Mouse (Mus musculus): Measurements from ENCODE around the gene Gm5129. TPM values are rescaled to one million over a fixed set of nuclear protein-coding genes. Genes with fewer than 3 reads are reported as not detected.

Gm5129 gene
- polyA plus RNA-seq, 1 experiment from 2014 or later: not detected

DNA sequence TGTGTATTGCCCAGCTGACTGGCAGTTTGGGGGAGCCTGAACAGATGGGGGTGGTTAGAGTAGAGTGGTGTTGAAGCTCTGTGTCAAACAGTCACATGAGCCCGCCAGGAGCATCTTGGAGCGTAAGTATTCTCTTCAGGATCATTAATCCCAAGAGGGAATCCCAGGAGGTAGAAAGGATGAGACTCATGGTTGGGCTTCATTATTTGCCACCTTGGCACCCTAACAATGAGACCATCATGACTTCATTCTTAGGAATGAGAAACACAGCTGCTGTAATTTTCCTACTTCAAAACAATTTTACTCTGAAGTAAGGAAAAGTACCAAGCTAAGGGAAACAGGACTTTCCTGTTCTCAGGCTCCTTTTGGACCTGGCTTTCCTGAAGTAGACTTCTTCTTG lies 10.4 kb downstream of the Gm5129 start:
- Histone ChIP-seq H3K27me3 (no peaks in the 10 kb centered on the region), H3K4me3 (replicated peaks) (no peak overlapping the region), H3K36me3 (replicated peaks) (no peaks in the 10 kb centered on the region), H3K9ac (no peak overlapping the region), H3K4me1 (replicated peaks) (no peaks in the 10 kb centered on the region), H3K4me2 (no peak overlapping the region), H3K27ac (replicated peaks) (no peak overlapping the region), H3K9me3 (replicated peaks) (no peaks in the 10 kb centered on the region)
- no peak for ATAC-seq (ENCODE audit: insufficient read depth)
- WGBS (ENCODE audit: insufficient replicate concordance): 79% methylated on average over 2 of the region's 2 CpGs

- no peaks in the 10 kb centered on the region for H3K4me1 ChIP-seq (replicated peaks)
- no peak overlapping the region for H3K27ac ChIP-seq (replicated peaks)
- H3K9me3 ChIP-seq (replicated peaks): no peaks in the 10 kb centered on the region
- no peaks in the 10 kb centered on the region for H3K36me3 ChIP-seq (replicated peaks)
- WGBS (ENCODE audit: insufficient replicate concordance): 29% methylated on average over 1 of the region's 1 CpGs
- H3K27me3 ChIP-seq: no peaks in the 10 kb centered on the region
- H3K4me2 ChIP-seq: no peak overlapping the region
- no peak overlapping the region for H3K4me3 ChIP-seq (replicated peaks)
- no peak overlapping the region for H3K9ac ChIP-seq
- ATAC-seq (ENCODE audit: insufficient read depth): no peak
These were observed 14.6 kb downstream of the Gm5129 start for GRCm38 (mm10) chr5:29721159-29721558.

- Histone ChIP-seq H3K4me2 (no peak overlapping the region), H3K9ac (no peak overlapping the region), H3K4me3 (replicated peaks) (no peak overlapping the region), H3K9me3 (replicated peaks) (no peaks in the 10 kb centered on the region), H3K27ac (replicated peaks) (no peak overlapping the region), H3K27me3 (no peaks in the 10 kb centered on the region), H3K36me3 (replicated peaks) (no peaks in the 10 kb centered on the region), H3K4me1 (replicated peaks) (no peaks in the 10 kb centered on the region)
- ATAC-seq (ENCODE audit: insufficient read depth): no peak
- WGBS (ENCODE audit: insufficient replicate concordance): 28% methylated on average over 1 of the region's 1 CpGs
These were observed 22.8 kb downstream of the Gm5129 start for GRCm38 (mm10) chr5:29712906-29713305.

DNA sequence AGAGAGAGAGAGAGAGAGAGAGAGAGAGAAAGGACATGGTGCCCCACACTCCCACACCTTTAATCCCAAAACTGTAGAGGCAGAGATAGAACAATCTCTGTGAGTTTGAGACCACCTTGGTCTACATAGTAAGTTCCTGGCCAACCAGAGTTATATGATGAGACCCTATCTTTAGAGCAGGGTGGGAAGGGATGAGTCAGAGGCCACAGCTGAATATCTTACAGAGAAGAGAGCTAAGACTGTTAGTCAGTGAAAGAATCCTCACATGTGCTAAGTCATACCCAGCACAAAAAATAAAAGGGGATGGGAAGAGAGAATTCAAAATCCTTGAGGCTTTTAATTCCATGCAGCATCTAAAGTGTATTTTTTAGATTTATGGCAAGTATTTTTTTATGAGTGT lies 24.1 kb downstream of the Gm5129 start:
- Histone ChIP-seq H3K4me1 (replicated peaks) (no peaks in the 10 kb centered on the region), H3K9ac (no peak overlapping the region), H3K27ac (replicated peaks) (no peak overlapping the region), H3K9me3 (replicated peaks) (no peaks in the 10 kb centered on the region), H3K4me2 (no peak overlapping the region), H3K4me3 (replicated peaks) (no peak overlapping the region), H3K27me3 (no peaks in the 10 kb centered on the region), H3K36me3 (replicated peaks) (no peaks in the 10 kb centered on the region)
- no peak for ATAC-seq (ENCODE audit: insufficient read depth)

DNA sequence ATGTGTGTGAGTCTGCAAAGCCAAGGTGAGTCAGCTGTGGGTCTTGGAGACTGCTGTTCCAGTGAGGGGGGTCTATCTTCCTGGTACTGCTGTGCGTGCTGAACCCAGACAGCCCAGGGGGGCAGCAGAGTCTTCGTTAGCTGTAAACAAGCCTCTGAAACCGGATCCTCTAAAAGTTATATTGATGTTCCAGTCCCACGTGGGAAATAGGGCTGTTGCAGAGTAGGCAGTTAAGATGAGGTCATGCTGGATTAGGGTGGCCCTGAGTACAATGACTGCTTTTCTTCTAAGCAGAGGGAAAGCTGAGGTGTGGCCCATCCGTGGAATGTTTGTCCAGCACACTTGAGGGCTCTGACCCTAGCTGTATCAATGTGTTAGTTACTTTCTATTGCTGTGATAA lies 27.5 kb downstream of the Gm5129 start:
- H3K4me1 ChIP-seq (replicated peaks): no peaks in the 10 kb centered on the region
- no peak overlapping the region for H3K9ac ChIP-seq
- ATAC-seq (ENCODE audit: insufficient read depth): no peak
- no peak overlapping the region for H3K27ac ChIP-seq (replicated peaks)
- H3K4me3 ChIP-seq (replicated peaks): no peak overlapping the region
- H3K9me3 ChIP-seq (replicated peaks): no peaks in the 10 kb centered on the region
- H3K4me2 ChIP-seq: no peak overlapping the region
- no peaks in the 10 kb centered on the region for H3K27me3 ChIP-seq
- H3K36me3 ChIP-seq (replicated peaks): no peaks in the 10 kb centered on the region
- WGBS (ENCODE audit: insufficient replicate concordance): 39% methylated on average over 5 of the region's 5 CpGs

DNA sequence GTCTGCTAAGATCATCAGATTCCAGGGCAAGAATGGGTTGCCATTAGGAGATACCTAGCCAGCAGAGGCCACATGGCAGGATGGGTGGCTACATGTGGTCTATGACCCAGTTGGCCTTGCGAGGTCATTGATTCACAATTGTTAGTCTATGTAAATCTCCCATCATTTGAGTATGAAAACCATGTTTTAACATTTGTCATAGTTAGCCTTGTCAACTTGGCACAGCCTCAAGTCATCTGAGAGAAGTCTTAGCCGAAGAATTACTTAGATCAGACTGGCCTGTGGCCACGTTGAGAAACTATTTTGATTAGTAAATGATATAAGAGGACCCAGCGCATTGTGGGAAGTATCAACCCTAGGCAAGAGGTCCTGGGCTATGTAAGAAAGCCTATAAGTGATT lies 28.5 kb downstream of the Gm5129 start:
- Histone ChIP-seq H3K27ac (replicated peaks) (no peak overlapping the region), H3K9me3 (replicated peaks) (no peaks in the 10 kb centered on the region), H3K27me3 (no peaks in the 10 kb centered on the region), H3K9ac (no peak overlapping the region), H3K4me1 (replicated peaks) (no peaks in the 10 kb centered on the region), H3K4me2 (no peak overlapping the region), H3K4me3 (replicated peaks) (no peak overlapping the region), H3K36me3 (replicated peaks) (no peaks in the 10 kb centered on the region)
- no peak for ATAC-seq (ENCODE audit: insufficient read depth)
- WGBS (ENCODE audit: insufficient replicate concordance): 66% methylated on average over 4 of the region's 4 CpGs

- no peaks in the 10 kb centered on the region for H3K36me3 ChIP-seq (replicated peaks)
- no peaks in the 10 kb centered on the region for H3K9me3 ChIP-seq (replicated peaks)
- ATAC-seq (ENCODE audit: insufficient read depth): no peak
- H3K9ac ChIP-seq: no peak overlapping the region
- WGBS (ENCODE audit: insufficient replicate concordance): 52% methylated on average over 2 of the region's 2 CpGs
- H3K4me2 ChIP-seq: no peak overlapping the region
- H3K4me1 ChIP-seq (replicated peaks): no peaks in the 10 kb centered on the region
- no peak overlapping the region for H3K27ac ChIP-seq (replicated peaks)
- H3K27me3 ChIP-seq: no peaks in the 10 kb centered on the region
- H3K4me3 ChIP-seq (replicated peaks): no peak overlapping the region
These were observed 36.1 kb downstream of the Gm5129 start for GRCm38 (mm10) chr5:29699520-29700202.

GRCm38 (mm10) chr5:29698493-29698892 lies 37.2 kb downstream of the Gm5129 start:
- Histone ChIP-seq H3K4me1 (replicated peaks) (no peaks in the 10 kb centered on the region), H3K27me3 (no peaks in the 10 kb centered on the region), H3K27ac (replicated peaks) (no peak overlapping the region), H3K4me2 (no peak overlapping the region), H3K36me3 (replicated peaks) (no peaks in the 10 kb centered on the region), H3K9me3 (replicated peaks) (no peaks in the 10 kb centered on the region), H3K9ac (no peak overlapping the region), H3K4me3 (replicated peaks) (no peak overlapping the region)
- ATAC-seq (ENCODE audit: insufficient read depth): no peak
- WGBS (ENCODE audit: insufficient replicate concordance): 73% methylated on average over 4 of the region's 4 CpGs

DNA sequence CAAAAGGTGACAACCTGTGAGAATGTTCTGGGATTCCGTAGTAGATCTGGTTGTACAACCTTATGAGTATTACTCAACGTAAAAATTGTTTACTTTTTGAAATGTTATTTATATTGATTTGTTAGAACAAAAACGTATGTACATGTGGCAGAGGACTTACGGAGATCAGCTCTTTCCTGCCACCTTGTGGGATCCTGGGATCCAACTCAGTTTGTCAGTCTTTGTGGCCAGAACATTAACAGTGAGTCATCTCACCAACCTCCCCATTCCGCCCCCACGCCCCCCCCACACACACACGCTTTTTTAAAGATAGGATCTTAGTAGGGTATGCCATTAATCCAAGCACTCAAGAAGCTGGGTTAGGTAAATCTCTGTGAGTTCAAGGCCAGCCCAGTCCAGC lies 47.4 kb downstream of the Gm5129 start:
- Histone ChIP-seq H3K27me3 (no peaks in the 10 kb centered on the region), H3K27ac (replicated peaks) (no peak overlapping the region), H3K9ac (no peak overlapping the region), H3K4me1 (replicated peaks) (no peaks in the 10 kb centered on the region), H3K36me3 (replicated peaks) (no peaks in the 10 kb centered on the region), H3K9me3 (replicated peaks) (no peaks in the 10 kb centered on the region), H3K4me2 (no peak overlapping the region), H3K4me3 (replicated peaks) (no peak overlapping the region)
- WGBS (ENCODE audit: insufficient replicate concordance): 53% methylated on average over 7 of the region's 7 CpGs
- ATAC-seq (ENCODE audit: insufficient read depth): no peak

GRCm38 (mm10) chr5:29687671-29688070 lies 48.1 kb downstream of the Gm5129 start:
- no peaks in the 10 kb centered on the region for H3K9me3 ChIP-seq (replicated peaks)
- ATAC-seq (ENCODE audit: insufficient read depth): no peak

More at GRCm38 (mm10) chr5:29687671-29688070, 48.1 kb downstream of the Gm5129 start:
- no peaks in the 10 kb centered on the region for H3K4me1 ChIP-seq (replicated peaks)
- H3K4me2 ChIP-seq: no peak overlapping the region
- WGBS (ENCODE audit: insufficient replicate concordance): 47% methylated on average over 3 of the region's 3 CpGs
- H3K27me3 ChIP-seq: no peaks in the 10 kb centered on the region
- H3K9ac ChIP-seq: no peak overlapping the region
- H3K4me3 ChIP-seq (replicated peaks): no peak overlapping the region
- H3K36me3 ChIP-seq (replicated peaks): no peaks in the 10 kb centered on the region
- H3K27ac ChIP-seq (replicated peaks): no peak overlapping the region
